Mouse (Mus musculus): ENCODE measurements around the gene Rnf19b. TPM values are rescaled to one million over a fixed set of nuclear protein-coding genes. Genes with fewer than 3 reads are reported as not detected.

Gene Rnf19b
- polyA plus RNA-seq, 1 experiment from 2014 or later = 5.6 TPM

GRCm38 (mm10) chr4:129120520-129121445 is 62.7 kb downstream of the Rnf19b start:
- Histone ChIP-seq H3K4me2 (ENCODE audit: low read depth, low read length) (peak overlapping the region; percentile 91), H3K9ac (ENCODE audit: low read depth, low read length) (peak overlapping the region; percentile 7; the same call in 1 of the 2 replicates), H3K4me1 (ENCODE audit: control insufficient read depth, insufficient read depth, low read length) (peaks cover 12% of the 10 kb centered on the region), H3K27me3 (replicated peaks; ENCODE audit: control insufficient read depth, insufficient read depth, low read length) (peaks cover 26% of the 10 kb centered on the region), H3K4me3 (ENCODE audit: low read length) (peak overlapping the region; percentile 52), H3K9me3 (ENCODE audit: control insufficient read depth, low read length) (no peaks in the 10 kb centered on the region), H3K27ac (ENCODE audit: low read length) (no peak overlapping the region), H3K36me3 (ENCODE audit: control insufficient read depth, insufficient read depth, low read length) (no peaks in the 10 kb centered on the region)
- WGBS = 1% methylated on average over 54 of the region's 59 CpGs
- ATAC-seq = peak; percentile 76

GRCm38 (mm10) chr4:129121569-129122086 is 63.6 kb downstream of the Rnf19b start, which contains the start of gene Hpca:
Gene Hpca, minus strand, starts transcription at chr4:129122036.
- H3K4me2 ChIP-seq (ENCODE audit: low read depth, low read length) = peak within 1 kb of the TSS; percentile 91
- WGBS = 1% methylated on average over 17 of the region's 17 CpGs
- H3K4me3 ChIP-seq (ENCODE audit: low read length) = peak within 1 kb of the TSS; percentile 52
- no peaks in the 10 kb centered on the region for H3K36me3 ChIP-seq (ENCODE audit: control insufficient read depth, insufficient read depth, low read length)
- no peak within 1 kb of the TSS for H3K27ac ChIP-seq (ENCODE audit: low read length)
- H3K9me3 ChIP-seq (ENCODE audit: control insufficient read depth, low read length) = no peaks in the 10 kb centered on the region
- peaks cover 26% of the 10 kb centered on the region for H3K27me3 ChIP-seq (replicated peaks; ENCODE audit: control insufficient read depth, insufficient read depth, low read length)
- peak within 1 kb of the TSS; percentile 7; the same call in 1 of the 2 replicates for H3K9ac ChIP-seq (ENCODE audit: low read depth, low read length)
- ATAC-seq = 0 out of 2 replicates have a peak, but pooled peaks have one; percentile 16
- peaks cover 17% of the 10 kb centered on the region for H3K4me1 ChIP-seq (ENCODE audit: control insufficient read depth, insufficient read depth, low read length)

GRCm38 (mm10) chr4:129122107-129122506 is 64.0 kb downstream of the Rnf19b start:
- Histone ChIP-seq H3K9me3 (ENCODE audit: control insufficient read depth, low read length) (no peaks in the 10 kb centered on the region), H3K36me3 (ENCODE audit: control insufficient read depth, insufficient read depth, low read length) (no peaks in the 10 kb centered on the region), H3K4me2 (ENCODE audit: low read depth, low read length) (no peak overlapping the region), H3K27ac (ENCODE audit: low read length) (no peak overlapping the region), H3K4me1 (ENCODE audit: control insufficient read depth, insufficient read depth, low read length) (peaks cover 17% of the 10 kb centered on the region), H3K9ac (ENCODE audit: low read depth, low read length) (no peak overlapping the region), H3K27me3 (replicated peaks; ENCODE audit: control insufficient read depth, insufficient read depth, low read length) (peaks cover 26% of the 10 kb centered on the region), H3K4me3 (ENCODE audit: low read length) (no peak overlapping the region)
- 24% methylated on average over 9 of the region's 9 CpGs for WGBS
- no peak for ATAC-seq

- no peaks in the 10 kb centered on the region for H3K9me3 ChIP-seq (ENCODE audit: control insufficient read depth, low read length)
- H3K4me1 ChIP-seq (ENCODE audit: control insufficient read depth, insufficient read depth, low read length) = peaks cover 17% of the 10 kb centered on the region
- no peak for ATAC-seq
- H3K4me3 ChIP-seq (ENCODE audit: low read length) = no peak overlapping the region
- no peak overlapping the region for H3K4me2 ChIP-seq (ENCODE audit: low read depth, low read length)
- WGBS = 21% methylated on average over 8 of the region's 8 CpGs
- no peak overlapping the region for H3K9ac ChIP-seq (ENCODE audit: low read depth, low read length)
- H3K27me3 ChIP-seq (replicated peaks; ENCODE audit: control insufficient read depth, insufficient read depth, low read length) = peaks cover 26% of the 10 kb centered on the region
- no peaks in the 10 kb centered on the region for H3K36me3 ChIP-seq (ENCODE audit: control insufficient read depth, insufficient read depth, low read length)
- H3K27ac ChIP-seq (ENCODE audit: low read length) = no peak overlapping the region
Observed at GRCm38 (mm10) chr4:129122719-129123118, 64.6 kb downstream of the Rnf19b start.

- peaks cover 26% of the 10 kb centered on the region for H3K27me3 ChIP-seq (replicated peaks; ENCODE audit: control insufficient read depth, insufficient read depth, low read length)
- no peak overlapping the region for H3K4me3 ChIP-seq (ENCODE audit: low read length)
- H3K36me3 ChIP-seq (ENCODE audit: control insufficient read depth, insufficient read depth, low read length) = no peaks in the 10 kb centered on the region
- no peaks in the 10 kb centered on the region for H3K9me3 ChIP-seq (ENCODE audit: control insufficient read depth, low read length)
- no peak overlapping the region for H3K27ac ChIP-seq (ENCODE audit: low read length)
- no peak overlapping the region for H3K9ac ChIP-seq (ENCODE audit: low read depth, low read length)
- no peak overlapping the region for H3K4me2 ChIP-seq (ENCODE audit: low read depth, low read length)
- H3K4me1 ChIP-seq (ENCODE audit: control insufficient read depth, insufficient read depth, low read length) = peaks cover 18% of the 10 kb centered on the region
- ATAC-seq = no peak
- WGBS = 7% methylated on average over 13 of the region's 13 CpGs
Observed at GRCm38 (mm10) chr4:129124652-129125146, 66.6 kb downstream of the Rnf19b start.

- Histone ChIP-seq H3K4me3 (ENCODE audit: low read length) (peak overlapping the region; percentile 32), H3K4me1 (ENCODE audit: control insufficient read depth, insufficient read depth, low read length) (peaks cover 28% of the 10 kb centered on the region), H3K9ac (ENCODE audit: low read depth, low read length) (no peak overlapping the region), H3K27me3 (replicated peaks; ENCODE audit: control insufficient read depth, insufficient read depth, low read length) (peaks cover 17% of the 10 kb centered on the region), H3K36me3 (ENCODE audit: control insufficient read depth, insufficient read depth, low read length) (no peaks in the 10 kb centered on the region), H3K4me2 (ENCODE audit: low read depth, low read length) (peak overlapping the region; percentile 46), H3K9me3 (ENCODE audit: control insufficient read depth, low read length) (no peaks in the 10 kb centered on the region), H3K27ac (ENCODE audit: low read length) (no peak overlapping the region)
- WGBS = 17% methylated on average over 19 of the region's 19 CpGs
- 0 out of 2 replicates have a peak, but pooled peaks have one; percentile 32 for ATAC-seq
Observed at GRCm38 (mm10) chr4:129125736-129126451, 67.8 kb downstream of the Rnf19b start.

GRCm38 (mm10) chr4:129128582-129129338 is 70.7 kb downstream of the Rnf19b start:
- H3K4me1 ChIP-seq (ENCODE audit: control insufficient read depth, insufficient read depth, low read length) = peaks cover 24% of the 10 kb centered on the region
- WGBS = 58% methylated on average over 13 of the region's 13 CpGs
- ATAC-seq = no peak

GRCm38 (mm10) chr4:129129387-129129786 is 71.3 kb downstream of the Rnf19b start:
- H3K4me1 ChIP-seq (ENCODE audit: control insufficient read depth, insufficient read depth, low read length) = peaks cover 24% of the 10 kb centered on the region
- no peaks in the 10 kb centered on the region for H3K36me3 ChIP-seq (ENCODE audit: control insufficient read depth, insufficient read depth, low read length)
- ATAC-seq = no peak
- H3K27me3 ChIP-seq (replicated peaks; ENCODE audit: control insufficient read depth, insufficient read depth, low read length) = no peaks in the 10 kb centered on the region; the same call in 1 of the 2 replicates
- H3K9ac ChIP-seq (ENCODE audit: low read depth, low read length) = no peak overlapping the region
- H3K4me3 ChIP-seq (ENCODE audit: low read length) = no peak overlapping the region
- WGBS = 48% methylated on average over 9 of the region's 9 CpGs
- no peak overlapping the region for H3K27ac ChIP-seq (ENCODE audit: low read length)
- no peaks in the 10 kb centered on the region for H3K9me3 ChIP-seq (ENCODE audit: control insufficient read depth, low read length)
- no peak overlapping the region for H3K4me2 ChIP-seq (ENCODE audit: low read depth, low read length)

More at GRCm38 (mm10) chr4:129128582-129129338, 70.7 kb downstream of the Rnf19b start:
- H3K9ac ChIP-seq (ENCODE audit: low read depth, low read length) = no peak overlapping the region
- H3K9me3 ChIP-seq (ENCODE audit: control insufficient read depth, low read length) = no peaks in the 10 kb centered on the region
- no peak overlapping the region for H3K4me2 ChIP-seq (ENCODE audit: low read depth, low read length)
- no peak overlapping the region for H3K4me3 ChIP-seq (ENCODE audit: low read length)
- no peak overlapping the region for H3K27ac ChIP-seq (ENCODE audit: low read length)
- H3K27me3 ChIP-seq (replicated peaks; ENCODE audit: control insufficient read depth, insufficient read depth, low read length) = no peaks in the 10 kb centered on the region; the same call in 1 of the 2 replicates
- no peaks in the 10 kb centered on the region for H3K36me3 ChIP-seq (ENCODE audit: control insufficient read depth, insufficient read depth, low read length)

Measured in intestine, embryonic 16.5 days (tissue).